Mouse (Mus musculus): ENCODE measurements around the gene Trabd2b.

GRCm38 (mm10) chr4:114501611-114502010, 95.1 kb downstream of the Trabd2b start:
- TF ChIP-seq CTCF (IDR thresholded peaks at IDR 0.05; ENCODE audit: low read depth, low read length), result no peak
- no peak for TF ChIP-seq POLR2A (IDR thresholded peaks at IDR 0.05; ENCODE audit: borderline replicate concordance, low read depth, low read length)
